Mouse (Mus musculus) hindbrain, embryonic 16.5 days (tissue): ENCODE data around the gene Enoph1. TPM values are rescaled to one million over a fixed set of nuclear protein-coding genes. Genes with fewer than 3 reads are reported as not detected.

Experiments used
- ATAC-seq: fragments of 200-750 bp; cut with Nextera tagmentation; 2 replicates; pipeline ENCODE4 v1.8.0; 2017; ENCODE audit warnings: moderate TSS enrichment, moderate library complexity
- H3K27ac ChIP-seq: fragments of 300-500 bp; sonication (generic); 2 replicates; pipeline ENCODE4 v1.5.1; 2014; ENCODE audit warnings: low read depth, mild to moderate bottlenecking, control low read depth, low read length, moderate library complexity
- H3K27me3 ChIP-seq: fragments of 300-500 bp; sonication (generic); replicated peaks from 2 replicates; pipeline ENCODE4 v1.6.1; 2014; ENCODE audit warnings: low read length; ENCODE audit not compliant: control insufficient read depth, insufficient read depth
- H3K36me3 ChIP-seq: fragments of 300-500 bp; sonication (generic); 2 replicates; pipeline ENCODE4 v1.6.1; 2014; ENCODE audit warnings: mild to moderate bottlenecking, low read length, moderate library complexity, mixed read lengths; ENCODE audit not compliant: control insufficient read depth, insufficient read depth
- H3K4me1 ChIP-seq: fragments of 300-500 bp; sonication (generic); 2 replicates; pipeline ENCODE4 v1.6.1; 2014; ENCODE audit warnings: low read depth, low read length; ENCODE audit not compliant: control insufficient read depth, insufficient read depth
- H3K4me2 ChIP-seq: fragments of 300-500 bp; sonication (generic); 2 replicates; pipeline ENCODE4 v1.6.1; 2014; ENCODE audit warnings: mild to moderate bottlenecking, low read length, control low read depth, moderate library complexity
- H3K4me3 ChIP-seq: fragments of 300-500 bp; sonication (generic); 2 replicates; pipeline ENCODE4 v1.5.1; 2014; ENCODE audit warnings: mild to moderate bottlenecking, low read length, control low read depth, moderate library complexity
- H3K9ac ChIP-seq: fragments of 300-500 bp; sonication (generic); 2 replicates; pipeline ENCODE4 v1.6.1; 2014; ENCODE audit warnings: low read depth, mild to moderate bottlenecking, control low read depth, low read length, moderate library complexity
- H3K9me3 ChIP-seq: fragments of 300-500 bp; sonication (generic); 2 replicates; pipeline ENCODE4 v1.6.1; 2014; ENCODE audit warnings: mild to moderate bottlenecking, low read length, moderate library complexity; ENCODE audit not compliant: control insufficient read depth
- WGBS: fragments of 180-500 bp; shearing (Covaris S2); extraction: QIAGEN DNeasy Blood & Tissue Kit; methylation state at CpG from one replicate; pipeline ENCODE4 v1.1.7; 2014; 5-methylcytosine and 5-hydroxymethylcytosine counted together
- polyA plus RNA-seq: library from polyadenylated mRNA; unstranded; fragments of >200 nt; fragmentation: Nextera tagmentation; extraction: Ambion mirVana; gene quantifications from 2 replicates; pipeline ENCODE4 v1.2.1, GENCODE M21; 2015

Gene Enoph1
- polyA plus RNA-seq, 1 experiment from 2014 or later, result 62.2 TPM

DNA sequence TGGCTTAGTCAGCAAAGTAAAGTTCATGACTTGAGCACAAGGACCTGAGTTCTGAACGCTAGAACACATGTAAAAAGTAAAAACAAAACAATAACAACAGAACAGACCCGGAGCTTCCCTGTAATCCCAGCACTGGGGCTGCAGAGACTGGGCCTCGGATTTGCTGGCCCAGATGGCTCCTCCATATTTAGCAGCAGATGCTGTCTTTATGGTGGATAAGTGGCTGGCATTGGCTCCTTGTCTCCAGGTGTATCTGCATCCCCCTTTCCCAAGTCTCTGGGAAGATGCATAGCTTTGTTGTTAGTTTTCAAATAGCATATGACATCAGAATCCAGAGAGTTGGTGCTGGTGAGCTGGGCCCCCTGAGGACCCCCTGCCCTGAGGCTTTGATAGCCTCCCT is 6.3 kb downstream of the Enoph1 start:
- Histone ChIP-seq H3K27ac (no peak overlapping the region), H3K9ac (no peak overlapping the region), H3K4me3 (no peak overlapping the region), H3K4me1 (peaks cover 22% of the 10 kb centered on the region), H3K27me3 (no peaks in the 10 kb centered on the region), H3K9me3 (no peaks in the 10 kb centered on the region), H3K36me3 (no peaks in the 10 kb centered on the region), H3K4me2 (no peak overlapping the region)
- ATAC-seq, result no peak
- 77% methylated on average over 3 of the region's 3 CpGs for WGBS

DNA sequence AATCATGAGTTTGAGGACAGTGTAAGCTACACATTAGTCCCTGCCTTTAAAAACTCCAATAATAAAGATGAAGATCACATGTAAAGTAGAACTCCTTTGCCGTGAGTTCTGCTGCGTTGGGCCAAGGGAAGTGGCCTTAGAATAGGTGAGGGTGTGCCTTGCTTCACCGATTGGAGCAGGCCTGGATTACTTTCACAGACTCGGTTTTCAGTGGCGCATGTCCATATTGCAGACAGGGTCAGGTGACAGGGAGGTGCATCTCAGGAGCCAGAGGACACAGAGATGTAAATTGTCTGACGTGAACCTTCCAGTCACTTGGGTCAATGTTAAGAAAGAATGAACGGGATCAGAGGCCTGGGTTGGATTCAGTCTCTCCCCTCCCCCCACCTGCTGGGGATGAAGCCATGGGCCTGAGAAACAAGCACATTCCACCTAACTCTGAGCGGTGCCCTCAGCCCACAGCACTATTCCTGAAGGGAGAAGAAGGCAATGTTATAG is 7.4 kb downstream of the Enoph1 start:
- H3K4me2 ChIP-seq, result no peak overlapping the region
- peaks cover 17% of the 10 kb centered on the region for H3K4me1 ChIP-seq
- WGBS, result 64% methylated on average over 8 of the region's 8 CpGs
- H3K9me3 ChIP-seq, result no peaks in the 10 kb centered on the region
- H3K4me3 ChIP-seq, result no peak overlapping the region
- H3K27me3 ChIP-seq, result no peaks in the 10 kb centered on the region
- no peak for ATAC-seq
- H3K36me3 ChIP-seq, result no peaks in the 10 kb centered on the region
- H3K27ac ChIP-seq, result no peak overlapping the region
- no peak overlapping the region for H3K9ac ChIP-seq

DNA sequence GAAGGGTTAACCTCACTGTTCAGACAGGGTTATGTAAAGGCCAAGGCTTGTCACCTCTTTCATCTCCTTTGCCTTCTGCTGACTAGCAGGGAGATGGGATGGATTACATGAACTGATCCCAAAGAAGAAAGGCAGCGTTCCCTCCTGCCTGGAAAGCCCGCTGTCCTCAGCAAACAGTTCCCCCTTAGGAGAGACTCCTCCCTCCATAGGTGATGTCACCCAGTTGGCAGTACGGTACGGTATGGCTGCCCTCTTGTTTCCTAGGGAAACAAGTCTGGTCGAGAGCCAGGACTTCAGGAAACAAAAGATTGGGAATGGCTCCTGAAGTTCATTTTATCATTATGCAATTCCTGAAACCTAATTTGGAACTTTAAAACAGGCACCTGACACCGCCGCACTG is 8.1 kb downstream of the Enoph1 start:
- Histone ChIP-seq H3K36me3 (no peaks in the 10 kb centered on the region), H3K27me3 (no peaks in the 10 kb centered on the region), H3K9ac (no peak overlapping the region), H3K4me3 (no peak overlapping the region), H3K9me3 (no peaks in the 10 kb centered on the region), H3K4me2 (no peak overlapping the region), H3K27ac (no peak overlapping the region), H3K4me1 (peaks cover 17% of the 10 kb centered on the region)
- ATAC-seq, result peak; percentile 63; the same call in 1 of the 2 replicates
- WGBS, result 41% methylated on average over 7 of the region's 7 CpGs

DNA sequence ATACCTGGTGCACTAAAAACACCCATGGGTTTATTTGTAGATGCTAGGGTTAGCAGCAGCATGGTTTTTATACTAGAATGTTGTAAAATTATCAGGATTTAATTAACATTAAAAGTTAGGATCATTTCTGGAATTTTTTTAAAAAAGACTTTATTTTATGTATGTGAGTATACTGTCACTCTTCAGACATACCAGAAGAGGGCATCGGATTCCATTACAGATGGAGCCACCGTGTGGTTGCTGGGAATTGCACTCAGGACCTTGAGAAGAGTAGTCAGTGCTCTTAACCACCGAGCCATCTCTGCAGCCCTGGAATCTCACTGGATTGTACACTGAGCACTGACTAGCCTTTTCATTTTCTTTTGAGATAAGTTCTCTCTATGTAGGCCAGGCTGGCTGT is 10.1 kb downstream of the Enoph1 start:
- Histone ChIP-seq H3K36me3 (no peaks in the 10 kb centered on the region), H3K27ac (no peak overlapping the region), H3K27me3 (no peaks in the 10 kb centered on the region), H3K4me1 (peaks cover 18% of the 10 kb centered on the region), H3K4me2 (no peak overlapping the region), H3K9ac (no peak overlapping the region), H3K4me3 (no peak overlapping the region), H3K9me3 (no peaks in the 10 kb centered on the region)
- no peak for ATAC-seq
- WGBS, result 99% methylated on average over 3 of the region's 3 CpGs

DNA sequence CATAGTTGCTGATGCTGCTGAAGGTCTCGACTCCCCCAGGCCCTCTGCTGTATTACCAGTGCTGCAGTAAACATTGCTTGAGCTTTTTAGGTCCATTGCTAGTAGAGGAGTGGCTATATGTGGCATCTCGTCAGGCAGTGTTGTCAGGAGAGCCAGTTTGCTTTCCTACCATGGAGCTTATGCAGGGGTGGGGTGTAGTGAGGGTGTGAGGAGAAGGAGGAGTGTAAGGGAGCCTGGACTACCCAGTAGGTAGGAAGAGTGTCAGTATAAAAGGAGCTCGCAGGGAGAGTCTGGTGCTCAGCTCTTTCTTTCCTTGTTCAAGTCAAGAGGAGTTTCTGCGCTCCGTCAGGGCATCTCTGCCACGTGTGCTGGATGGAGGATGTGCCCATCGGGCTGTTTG is 12.9 kb downstream of the Enoph1 start:
- WGBS, result 92% methylated on average over 7 of the region's 7 CpGs
- H3K9ac ChIP-seq, result no peak overlapping the region
- no peak for ATAC-seq

DNA sequence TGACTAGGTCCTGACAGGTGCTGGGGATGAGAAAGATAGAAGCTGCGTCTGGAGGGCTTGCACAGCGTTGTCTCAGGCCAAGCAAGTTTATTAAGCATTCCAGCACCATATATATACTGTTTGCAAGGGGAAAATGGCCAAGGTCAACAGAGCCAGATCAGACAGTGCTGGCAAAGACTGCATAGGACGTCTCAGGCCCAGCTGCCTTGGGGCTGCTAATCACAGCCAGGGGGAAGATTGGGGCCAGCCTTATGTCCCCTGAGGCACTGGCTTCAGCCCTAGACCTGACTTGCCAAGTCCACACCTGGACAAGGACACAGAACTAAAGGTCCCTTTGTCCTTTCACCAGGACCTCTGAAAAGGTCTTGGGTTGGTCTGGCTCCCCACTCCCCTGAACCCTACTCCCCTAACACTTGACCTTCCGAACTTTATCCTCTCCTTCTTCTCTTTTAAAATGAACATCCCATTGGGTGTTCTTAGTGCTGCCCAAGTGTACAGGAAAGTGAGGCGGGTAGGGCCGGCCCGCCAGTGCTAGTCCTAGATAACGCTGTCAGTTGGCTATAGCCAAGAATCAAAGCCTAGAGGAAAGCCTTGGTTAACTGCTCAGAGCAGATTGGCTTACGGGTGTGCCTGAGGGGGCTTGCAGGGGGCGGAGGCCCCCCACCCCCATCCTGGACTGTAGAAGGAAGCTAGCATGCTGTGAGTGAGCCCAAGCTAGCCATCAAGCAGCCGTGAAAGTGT is 15.2 kb downstream of the Enoph1 start:
- Histone ChIP-seq H3K27ac (no peak overlapping the region), H3K4me2 (no peak overlapping the region), H3K4me1 (peaks cover 12% of the 10 kb centered on the region), H3K4me3 (no peak overlapping the region), H3K9ac (no peak overlapping the region), H3K36me3 (peaks cover 4% of the 10 kb centered on the region), H3K9me3 (no peaks in the 10 kb centered on the region), H3K27me3 (no peaks in the 10 kb centered on the region)
- WGBS, result 85% methylated on average over 11 of the region's 11 CpGs
- no peak for ATAC-seq

More for the DNA sequence above, 12.9 kb downstream of the Enoph1 start:
- no peak overlapping the region for H3K4me2 ChIP-seq
- peaks cover 15% of the 10 kb centered on the region for H3K4me1 ChIP-seq
- no peak overlapping the region for H3K4me3 ChIP-seq
- no peaks in the 10 kb centered on the region for H3K27me3 ChIP-seq
- no peak overlapping the region for H3K27ac ChIP-seq
- no peaks in the 10 kb centered on the region for H3K36me3 ChIP-seq
- H3K9me3 ChIP-seq, result no peaks in the 10 kb centered on the region

DNA sequence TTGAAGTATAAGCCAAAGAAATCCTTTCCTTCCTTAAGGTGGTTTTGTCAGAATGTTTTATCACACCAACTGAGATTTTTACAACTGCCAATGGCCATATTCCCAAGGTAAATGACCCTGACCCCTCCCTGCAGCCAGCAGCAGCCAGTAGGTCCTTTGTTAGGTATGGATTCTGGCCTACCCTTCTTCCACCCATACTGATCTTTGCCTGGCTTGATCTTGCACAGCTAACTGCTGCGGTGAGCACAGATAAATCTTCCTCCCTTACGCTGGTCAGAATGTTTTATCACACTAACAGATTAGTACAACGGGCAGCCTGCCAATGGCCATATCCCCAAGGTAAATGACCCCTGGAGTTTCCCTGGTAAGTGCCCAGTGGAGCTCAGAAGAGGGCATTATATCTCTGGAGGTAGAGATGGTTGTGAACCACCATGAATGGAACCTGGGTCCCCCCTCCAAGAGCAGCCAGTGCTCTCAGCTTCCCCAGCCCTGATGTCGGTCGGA is 16.1 kb downstream of the Enoph1 start:
- H3K4me1 ChIP-seq, result peaks cover 12% of the 10 kb centered on the region
- H3K9ac ChIP-seq, result no peak overlapping the region
- H3K4me3 ChIP-seq, result no peak overlapping the region
- 82% methylated on average over 5 of the region's 5 CpGs for WGBS
- H3K27me3 ChIP-seq, result no peaks in the 10 kb centered on the region
- no peak for ATAC-seq
- no peak overlapping the region for H3K4me2 ChIP-seq
- H3K9me3 ChIP-seq, result no peaks in the 10 kb centered on the region
- H3K27ac ChIP-seq, result no peak overlapping the region
- H3K36me3 ChIP-seq, result peaks cover 5% of the 10 kb centered on the region

DNA sequence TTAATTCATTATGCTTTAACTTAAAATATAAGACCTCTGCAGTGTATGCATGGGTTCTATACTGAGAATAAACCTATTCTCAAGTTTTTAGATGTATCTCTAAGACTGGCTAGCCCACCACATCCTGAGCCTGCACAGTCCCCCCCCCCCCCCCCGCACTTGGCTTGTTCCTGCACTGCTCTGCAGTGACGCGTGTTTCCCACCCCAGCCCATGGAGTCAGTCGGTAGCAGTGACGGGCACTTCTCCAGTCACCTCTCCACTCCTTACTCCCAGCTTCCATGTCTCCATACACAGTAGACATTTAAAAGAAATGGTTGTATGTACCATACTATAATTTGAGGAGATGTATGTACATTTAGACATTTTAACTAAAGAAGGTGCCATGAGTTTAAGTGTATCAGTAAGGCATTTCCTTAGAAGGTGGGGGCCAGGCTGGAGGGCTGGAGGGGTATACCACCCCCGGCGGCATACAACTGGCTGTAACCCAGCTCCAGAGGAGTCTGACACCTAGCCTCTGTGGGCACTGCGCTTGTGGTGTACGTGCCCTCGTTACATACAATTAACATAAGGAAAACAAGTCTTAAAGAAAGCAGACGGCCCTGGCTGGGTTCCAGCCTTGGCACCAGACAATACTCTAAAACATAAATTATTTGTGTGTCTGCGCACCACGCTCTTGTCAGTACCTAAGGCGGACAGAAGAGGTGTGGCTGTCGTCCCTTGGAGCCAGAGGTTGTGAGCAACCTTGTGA is 17.9 kb downstream of the Enoph1 start:
- Histone ChIP-seq H3K4me3 (no peak overlapping the region), H3K4me2 (no peak overlapping the region), H3K9ac (no peak overlapping the region), H3K9me3 (no peaks in the 10 kb centered on the region), H3K36me3 (peaks cover 20% of the 10 kb centered on the region), H3K4me1 (peaks cover 12% of the 10 kb centered on the region), H3K27ac (no peak overlapping the region), H3K27me3 (no peaks in the 10 kb centered on the region)
- ATAC-seq, result no peak
- 70% methylated on average over 12 of the region's 15 CpGs for WGBS

DNA sequence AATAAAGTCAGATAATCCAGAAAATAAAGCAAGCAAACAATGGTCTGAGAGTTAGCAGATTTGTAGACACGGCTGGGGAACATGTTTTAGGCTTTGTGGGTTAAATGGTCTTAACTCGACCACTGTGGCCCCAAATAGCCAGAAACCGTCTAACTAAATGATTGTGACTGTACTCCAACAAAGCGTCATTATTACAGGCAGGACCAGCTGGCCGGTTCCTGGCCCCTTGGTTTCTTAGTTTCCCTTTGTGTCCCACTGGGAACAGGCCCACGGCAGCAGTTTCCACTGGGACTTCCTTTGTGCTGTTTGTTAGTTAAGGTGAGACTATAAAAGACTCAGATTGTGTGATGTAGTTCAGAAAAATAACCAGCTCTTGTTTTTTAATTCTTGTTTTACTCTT is 18.9 kb downstream of the Enoph1 start:
- H3K4me2 ChIP-seq, result no peak overlapping the region
- H3K27me3 ChIP-seq, result no peaks in the 10 kb centered on the region
- H3K4me1 ChIP-seq, result peaks cover 12% of the 10 kb centered on the region
- H3K4me3 ChIP-seq, result no peak overlapping the region
- peaks cover 24% of the 10 kb centered on the region for H3K36me3 ChIP-seq
- H3K9me3 ChIP-seq, result no peaks in the 10 kb centered on the region
- 0 out of 2 replicates have a peak overlapping the region, but pooled peaks have one; percentile 17 for H3K27ac ChIP-seq
- ATAC-seq, result no peak
- WGBS, result 25% methylated on average over 6 of the region's 6 CpGs
- no peak overlapping the region for H3K9ac ChIP-seq
